Mouse (Mus musculus): ENCODE data around the gene Eps8l3. TPM values are rescaled to one million over a fixed set of nuclear protein-coding genes. Genes with fewer than 3 reads are reported as not detected.

Eps8l3 gene
- not detected for polyA plus RNA-seq (2017; shearing (Covaris generic))

GRCm38 (mm10) chr3:107877005-107877404 is at the start of gene Eps8l3:
Eps8l3 (plus strand) TSS chr3:107877229.

GRCm38 (mm10) chr3:107895720-107896569 is 18.9 kb downstream of the Eps8l3 start, which contains the start of gene Gstm5:
Gstm5 (plus strand) TSS chr3:107895821.

GRCm38 (mm10) chr3:107931670-107932069 is 54.6 kb downstream of the Eps8l3 start, which contains the start of gene Gstm7:
Gstm7 (minus strand) TSS chr3:107931817.

Other genes starting within 250 kb of the Eps8l3 start
- gene Gm10961, start 245.9 kb upstream of the Eps8l3 start, polyA plus RNA-seq (2017; shearing (Covaris generic)) = not detected
- 10 to 100 TPM; 45.3 to 51.7 TPM for gene Strip1, start 245.5 kb upstream of the Eps8l3 start, polyA plus RNA-seq (2017; shearing (Covaris generic))
- 10 to 100 TPM; 93.4 to 98.2 TPM for gene Ahcyl1, start 180.7 kb upstream of the Eps8l3 start, polyA plus RNA-seq (2017; shearing (Covaris generic))
- 10 to 100 TPM; 33.9 to 61.6 TPM for gene Csf1, start 116.8 kb upstream of the Eps8l3 start, polyA plus RNA-seq (2017; shearing (Covaris generic))
- 1 to 10 TPM; 1.4 to 2.0 TPM for gene Gstm5, start 18.6 kb downstream of the Eps8l3 start, polyA plus RNA-seq (2017; shearing (Covaris generic))
- under 1 TPM; 0.33 to 0.62 TPM for gene Gstm7, start 54.6 kb downstream of the Eps8l3 start, polyA plus RNA-seq (2017; shearing (Covaris generic))
- gene Gstm6, start 66.5 kb downstream of the Eps8l3 start, polyA plus RNA-seq (2017; shearing (Covaris generic)) = under 1 TPM in 1 of 2 experiments, not detected in 1; 0.26 TPM
- not detected for gene Gstm3, start 92.1 kb downstream of the Eps8l3 start, polyA plus RNA-seq (2017; shearing (Covaris generic))
- gene Gstm2, start 109.2 kb downstream of the Eps8l3 start, polyA plus RNA-seq (2017; shearing (Covaris generic)) = not detected
- 1 to 10 TPM; 2.9 to 3.6 TPM for gene Gstm1, start 140.7 kb downstream of the Eps8l3 start, polyA plus RNA-seq (2017; shearing (Covaris generic))
- 1 to 10 TPM; 7.1 to 8.8 TPM for gene Gstm4, start 167.7 kb downstream of the Eps8l3 start, polyA plus RNA-seq (2017; shearing (Covaris generic))
- 10 to 100 TPM; 25.3 to 34.2 TPM for gene Ampd2, start 209.4 kb downstream of the Eps8l3 start, polyA plus RNA-seq (2017; shearing (Covaris generic))
- gene Gnat2, start 215.6 kb downstream of the Eps8l3 start, polyA plus RNA-seq (2017; shearing (Covaris generic)) = not detected